Mouse (Mus musculus) brain, embryonic 18.5 days (tissue): Measurements from ENCODE around the gene Mybph.
A peak's percentile ranks its signal among the peaks of the same experiment; 100 is the strongest.

Experiments
- DNase-seq: peaks from one replicate; pipeline ENCODE4 v3.0.0-alpha.2; 2012; ENCODE audit warnings: low read depth, low spot score

The Mybph gene

GRCm38 (mm10) chr1:134188217-134188616, 5.0 kb upstream of the Mybph start:
- no peak for DNase-seq

GRCm38 (mm10) chr1:134188989-134189729, 4.1 kb upstream of the Mybph start:
- no peak for DNase-seq

GRCm38 (mm10) chr1:134191192-134191591, 2.1 kb upstream of the Mybph start:
- DNase-seq, result no peak

GRCm38 (mm10) chr1:134192024-134192423, 1.2 kb upstream of the Mybph start:
- DNase-seq, result no peak

GRCm38 (mm10) chr1:134193674-134194197, 488 bp downstream of the Mybph start:
- no peak for DNase-seq

GRCm38 (mm10) chr1:134194298-134195022, 1.2 kb downstream of the Mybph start:
- no peak for DNase-seq

- DNase-seq, result no peak
These were observed 1.9 kb downstream of the Mybph start for GRCm38 (mm10) chr1:134195117-134195516.

GRCm38 (mm10) chr1:134195571-134195970, 2.3 kb downstream of the Mybph start:
- no peak for DNase-seq

- DNase-seq, result no peak
These were observed 2.7 kb downstream of the Mybph start for GRCm38 (mm10) chr1:134195979-134196378.

- no peak for DNase-seq
These were observed 3.1 kb downstream of the Mybph start for GRCm38 (mm10) chr1:134196386-134196785.

GRCm38 (mm10) chr1:134197325-134197982, 4.2 kb downstream of the Mybph start:
- no peak for DNase-seq

GRCm38 (mm10) chr1:134198197-134198995, 5.1 kb downstream of the Mybph start:
- no peak for DNase-seq

GRCm38 (mm10) chr1:134200481-134200880, 7.2 kb downstream of the Mybph start:
- no peak for DNase-seq

GRCm38 (mm10) chr1:134200998-134201686, 7.9 kb downstream of the Mybph start:
- DNase-seq, result no peak

- no peak for DNase-seq
These were observed 8.6 kb downstream of the Mybph start for GRCm38 (mm10) chr1:134201751-134202420.

GRCm38 (mm10) chr1:134204230-134204629, 11.0 kb downstream of the Mybph start:
- peak; percentile 42 for DNase-seq

GRCm38 (mm10) chr1:134205296-134206018, 12.2 kb downstream of the Mybph start:
- no peak for DNase-seq

GRCm38 (mm10) chr1:134206085-134206484, 12.8 kb downstream of the Mybph start:
- DNase-seq, result no peak

GRCm38 (mm10) chr1:134210179-134210755, 17.0 kb downstream of the Mybph start:
- DNase-seq, result no peak
